Mouse (Mus musculus): ENCODE data around the gene Gm29609. TPM values are rescaled to one million over a fixed set of nuclear protein-coding genes. Genes with fewer than 3 reads are reported as not detected.

The Gm29609 gene
- polyA plus RNA-seq, 1 experiment from 2014 or later: 0.99 TPM

DNA sequence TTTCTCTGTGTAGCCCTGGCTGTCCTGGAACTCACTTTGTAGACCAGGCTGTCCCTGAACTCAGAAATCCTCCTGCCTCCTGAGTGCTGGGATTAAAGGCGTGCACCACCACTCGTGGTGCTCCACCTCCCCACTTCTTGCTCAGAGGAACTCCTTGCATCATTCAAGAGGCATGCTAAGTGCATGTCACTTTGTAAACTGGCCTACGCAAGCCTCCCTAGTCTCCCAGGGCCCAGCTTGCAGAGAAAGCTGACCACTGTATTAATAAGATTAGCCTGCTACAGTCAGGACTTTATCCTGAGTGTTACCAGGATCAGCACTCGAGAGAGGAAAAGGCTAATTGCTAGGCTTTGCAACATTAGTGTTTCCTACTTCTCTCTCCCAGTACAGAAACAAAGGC, 11.1 kb downstream of the Gm29609 start:
- no peak overlapping the region for H3K4me3 ChIP-seq
- H3K9ac ChIP-seq: no peak overlapping the region
- H3K4me1 ChIP-seq: no peaks in the 10 kb centered on the region
- H3K4me2 ChIP-seq (replicated peaks): no peak overlapping the region
- peaks cover 97% of the 10 kb centered on the region for H3K36me3 ChIP-seq
- H3K9me3 ChIP-seq: no peaks in the 10 kb centered on the region
- 92% methylated on average over 4 of the region's 4 CpGs for WGBS
- no peaks in the 10 kb centered on the region for H3K27me3 ChIP-seq
- H3K27ac ChIP-seq: no peak overlapping the region
- ATAC-seq (ENCODE audit: low FRiP score, low read depth): no peak

DNA sequence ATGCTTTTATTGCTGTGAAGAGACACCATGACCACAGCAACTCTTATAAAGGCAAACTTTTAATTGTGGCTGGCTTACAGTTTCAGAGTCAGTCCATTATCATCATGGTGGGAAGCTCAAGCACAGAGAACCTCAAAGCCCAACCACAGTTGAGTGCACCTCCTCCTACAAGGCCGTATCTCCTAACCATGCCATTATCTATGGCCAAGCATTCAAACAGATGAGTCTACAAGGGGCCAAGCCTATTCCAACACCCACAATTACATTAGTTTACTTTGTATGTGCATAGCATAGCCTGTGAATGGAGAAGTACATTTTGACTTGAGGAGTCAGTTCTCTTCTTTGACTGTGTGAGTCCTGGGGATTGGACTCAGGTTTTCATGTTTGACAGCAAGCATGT, 14.8 kb downstream of the Gm29609 start:
- Histone ChIP-seq H3K4me2 (replicated peaks) (no peak overlapping the region), H3K27ac (no peak overlapping the region), H3K27me3 (no peaks in the 10 kb centered on the region), H3K4me1 (no peaks in the 10 kb centered on the region), H3K36me3 (peaks cover 89% of the 10 kb centered on the region), H3K9me3 (no peaks in the 10 kb centered on the region), H3K4me3 (no peak overlapping the region), H3K9ac (no peak overlapping the region)
- no peak for ATAC-seq (ENCODE audit: low FRiP score, low read depth)
- 85% methylated on average over 1 of the region's 1 CpGs for WGBS

DNA sequence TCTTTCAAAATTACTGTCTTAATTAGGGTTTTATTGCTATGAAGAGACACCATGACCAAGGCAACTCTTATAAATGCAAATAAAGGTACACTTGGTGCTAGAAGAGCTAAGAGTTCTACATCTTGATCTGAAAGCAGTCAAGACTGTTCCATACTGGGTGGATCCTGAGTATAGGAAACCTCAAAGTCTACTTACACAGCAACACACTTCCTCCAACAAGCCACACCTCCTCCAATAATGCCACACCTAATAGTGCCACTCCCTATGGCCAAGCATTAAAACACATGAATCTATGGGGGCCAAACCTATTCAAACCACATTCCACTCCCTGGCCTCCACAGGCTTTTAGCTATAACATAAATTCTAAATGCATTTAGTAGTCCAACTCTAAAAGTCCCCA, 17.2 kb downstream of the Gm29609 start:
- Histone ChIP-seq H3K27me3 (no peaks in the 10 kb centered on the region), H3K4me1 (no peaks in the 10 kb centered on the region), H3K36me3 (peaks cover 89% of the 10 kb centered on the region), H3K27ac (no peak overlapping the region), H3K9ac (no peak overlapping the region), H3K9me3 (no peaks in the 10 kb centered on the region), H3K4me3 (no peak overlapping the region), H3K4me2 (replicated peaks) (no peak overlapping the region)
- no peak for ATAC-seq (ENCODE audit: low FRiP score, low read depth)

DNA sequence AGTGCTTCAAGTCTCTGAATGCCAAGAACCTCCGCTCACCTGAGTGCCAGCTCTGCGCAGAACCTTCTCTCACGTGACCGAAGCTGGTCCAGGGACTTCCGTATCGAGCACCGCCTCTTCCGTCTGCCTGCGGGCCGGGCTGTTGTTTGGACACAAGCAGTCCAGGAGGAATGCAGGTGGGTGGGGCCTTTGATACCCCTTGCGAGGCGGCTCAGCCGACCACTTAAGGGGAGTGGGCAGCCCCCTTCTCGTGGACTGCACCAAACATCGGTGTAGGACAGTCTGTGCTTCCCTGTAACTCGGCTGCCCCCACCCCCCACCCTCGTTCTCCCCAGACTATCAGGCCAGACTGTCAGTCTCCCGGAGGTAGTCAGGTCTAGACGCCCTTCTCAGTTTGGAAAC, 25.6 kb downstream of the Gm29609 start, which contains the start of gene Mpv17:
Mpv17 (minus strand) TSS at position 100 of the 402 bp plus-strand sequence.
- Histone ChIP-seq H3K4me2 (replicated peaks) (peak within 1 kb of the TSS; percentile 90), H3K27ac (peak within 1 kb of the TSS; percentile 85), H3K4me3 (peak within 1 kb of the TSS; percentile 62), H3K9me3 (no peaks in the 10 kb centered on the region), H3K36me3 (peaks cover 55% of the 10 kb centered on the region), H3K9ac (peak within 1 kb of the TSS; percentile 75), H3K4me1 (peaks cover 14% of the 10 kb centered on the region), H3K27me3 (no peaks in the 10 kb centered on the region)
- peak; percentile 97 for ATAC-seq (ENCODE audit: low FRiP score, low read depth)
- WGBS: under 1% methylated on average over 19 of the region's 19 CpGs

DNA sequence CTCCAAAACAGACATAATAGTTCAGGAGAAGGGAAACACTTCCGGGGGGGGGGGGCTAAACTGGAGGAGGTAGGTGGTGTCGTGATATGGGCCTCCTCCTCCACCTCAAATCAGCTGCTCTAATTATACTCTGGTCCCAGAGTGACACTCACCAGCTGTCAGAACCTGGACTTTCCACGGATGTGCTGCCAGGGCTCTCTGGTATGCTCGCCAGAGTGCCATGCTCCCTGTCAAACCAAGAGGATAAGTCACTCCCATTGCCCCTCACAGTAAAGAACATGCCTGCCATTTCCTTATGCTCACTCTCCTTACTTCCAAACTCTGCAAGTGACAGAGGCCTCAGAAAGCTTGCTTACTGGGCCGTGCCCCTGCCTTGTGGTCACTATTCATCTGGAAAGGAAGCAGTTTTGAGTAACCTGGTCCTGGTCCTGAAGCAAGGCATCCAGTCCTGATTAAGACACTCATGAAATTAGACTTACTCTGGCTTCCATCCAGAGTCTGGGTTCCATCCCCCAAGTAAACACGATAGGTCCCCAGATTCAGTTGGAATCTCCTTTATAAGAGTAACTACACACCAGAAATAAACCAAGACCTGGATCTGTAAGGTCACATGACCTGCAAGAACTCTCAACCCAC, 26.1 kb downstream of the Gm29609 start:
- H3K27me3 ChIP-seq: no peaks in the 10 kb centered on the region
- peak overlapping the region; percentile 90 for H3K4me2 ChIP-seq (replicated peaks)
- H3K9me3 ChIP-seq: no peaks in the 10 kb centered on the region
- WGBS: 37% methylated on average over 6 of the region's 6 CpGs
- peak; percentile 12; the same call in 1 of the 2 replicates for ATAC-seq (ENCODE audit: low FRiP score, low read depth)
- no peak overlapping the region for H3K27ac ChIP-seq
- peaks cover 14% of the 10 kb centered on the region for H3K4me1 ChIP-seq
- peaks cover 50% of the 10 kb centered on the region for H3K36me3 ChIP-seq
- peak overlapping the region; percentile 70 for H3K9ac ChIP-seq
- peak overlapping the region; percentile 62 for H3K4me3 ChIP-seq

DNA sequence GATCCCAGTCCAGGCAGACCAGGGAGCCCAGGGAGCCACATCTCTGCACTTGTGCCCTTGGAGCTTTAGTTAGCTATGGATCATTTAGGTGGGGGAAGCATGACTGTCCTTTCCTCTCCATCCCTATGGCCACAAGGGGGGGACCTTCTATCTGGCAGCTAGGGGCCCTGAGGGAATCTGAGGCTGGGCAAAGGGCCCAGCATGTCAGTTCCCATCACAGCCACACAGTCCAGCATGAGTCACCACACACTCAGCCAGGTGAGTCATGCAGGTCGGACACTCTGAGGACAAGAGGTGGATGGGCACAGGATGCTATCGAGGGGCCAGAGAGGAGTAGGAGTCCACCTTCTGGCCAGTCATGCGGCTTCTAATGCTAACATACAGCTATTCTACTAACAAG, 28.0 kb downstream of the Gm29609 start:
- Histone ChIP-seq H3K9ac (no peak overlapping the region), H3K9me3 (no peaks in the 10 kb centered on the region), H3K27ac (no peak overlapping the region), H3K27me3 (no peaks in the 10 kb centered on the region), H3K36me3 (peaks cover 46% of the 10 kb centered on the region), H3K4me2 (replicated peaks) (no peak overlapping the region), H3K4me3 (no peak overlapping the region), H3K4me1 (peaks cover 14% of the 10 kb centered on the region)
- 87% methylated on average over 3 of the region's 3 CpGs for WGBS
- no peak for ATAC-seq (ENCODE audit: low FRiP score, low read depth)

DNA sequence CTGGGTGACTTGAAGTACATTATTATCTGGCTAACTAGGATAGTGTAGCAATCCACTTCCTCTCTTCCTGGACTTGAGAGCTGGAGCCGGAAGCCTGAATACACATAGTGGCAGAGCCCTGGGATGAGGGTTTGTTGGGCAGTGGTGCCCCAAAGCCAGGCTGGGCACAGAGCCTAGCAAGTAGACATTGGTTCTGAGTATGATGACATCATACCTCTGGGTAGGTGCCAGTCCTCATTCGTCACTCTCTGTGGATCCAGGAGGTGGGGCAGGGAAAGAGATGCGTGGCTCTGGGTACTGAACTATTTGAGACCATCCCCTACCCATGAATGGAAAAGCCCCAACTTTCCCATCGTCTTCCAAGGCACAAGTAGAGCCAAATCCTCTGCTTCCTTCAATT, 29.9 kb downstream of the Gm29609 start:
- Histone ChIP-seq H3K4me2 (replicated peaks) (no peak overlapping the region), H3K9me3 (no peaks in the 10 kb centered on the region), H3K27me3 (no peaks in the 10 kb centered on the region), H3K4me3 (no peak overlapping the region), H3K36me3 (peaks cover 51% of the 10 kb centered on the region), H3K4me1 (peaks cover 11% of the 10 kb centered on the region), H3K9ac (no peak overlapping the region), H3K27ac (no peak overlapping the region)
- ATAC-seq (ENCODE audit: low FRiP score, low read depth): no peak
- WGBS: 95% methylated on average over 4 of the region's 4 CpGs

DNA sequence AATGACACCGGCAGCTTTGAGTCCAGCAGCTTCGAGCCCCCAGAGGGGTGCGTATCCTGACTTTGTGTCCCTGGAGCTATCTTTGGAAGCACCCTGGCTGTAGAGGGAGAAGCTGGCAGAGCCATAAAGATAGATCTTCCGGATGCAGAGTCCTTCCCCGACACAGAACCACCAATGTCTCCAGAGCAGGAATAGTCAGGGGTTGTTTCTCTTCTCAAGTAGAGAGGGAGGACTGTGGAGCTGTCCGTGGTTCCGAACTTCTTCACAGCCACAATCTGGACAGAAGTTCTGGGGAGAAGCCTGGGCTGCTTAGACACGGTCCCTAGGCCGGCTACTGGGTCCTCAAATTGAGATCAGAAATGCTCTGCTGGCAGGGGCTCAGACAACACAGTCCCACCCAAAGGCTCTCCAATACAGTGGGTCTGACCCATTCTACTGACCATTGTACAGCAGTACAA, 40.7 kb downstream of the Gm29609 start:
- Histone ChIP-seq H3K36me3 (peaks cover 21% of the 10 kb centered on the region), H3K9me3 (no peaks in the 10 kb centered on the region), H3K4me3 (peak overlapping the region; percentile 26; the same call in 1 of the 2 replicates), H3K4me1 (peaks cover 24% of the 10 kb centered on the region), H3K27ac (no peak overlapping the region), H3K27me3 (peaks cover 63% of the 10 kb centered on the region), H3K4me2 (replicated peaks) (peak overlapping the region; percentile 53), H3K9ac (no peak overlapping the region)
- no peak for ATAC-seq (ENCODE audit: low FRiP score, low read depth)
- WGBS: 13% methylated on average over 9 of the region's 9 CpGs

DNA sequence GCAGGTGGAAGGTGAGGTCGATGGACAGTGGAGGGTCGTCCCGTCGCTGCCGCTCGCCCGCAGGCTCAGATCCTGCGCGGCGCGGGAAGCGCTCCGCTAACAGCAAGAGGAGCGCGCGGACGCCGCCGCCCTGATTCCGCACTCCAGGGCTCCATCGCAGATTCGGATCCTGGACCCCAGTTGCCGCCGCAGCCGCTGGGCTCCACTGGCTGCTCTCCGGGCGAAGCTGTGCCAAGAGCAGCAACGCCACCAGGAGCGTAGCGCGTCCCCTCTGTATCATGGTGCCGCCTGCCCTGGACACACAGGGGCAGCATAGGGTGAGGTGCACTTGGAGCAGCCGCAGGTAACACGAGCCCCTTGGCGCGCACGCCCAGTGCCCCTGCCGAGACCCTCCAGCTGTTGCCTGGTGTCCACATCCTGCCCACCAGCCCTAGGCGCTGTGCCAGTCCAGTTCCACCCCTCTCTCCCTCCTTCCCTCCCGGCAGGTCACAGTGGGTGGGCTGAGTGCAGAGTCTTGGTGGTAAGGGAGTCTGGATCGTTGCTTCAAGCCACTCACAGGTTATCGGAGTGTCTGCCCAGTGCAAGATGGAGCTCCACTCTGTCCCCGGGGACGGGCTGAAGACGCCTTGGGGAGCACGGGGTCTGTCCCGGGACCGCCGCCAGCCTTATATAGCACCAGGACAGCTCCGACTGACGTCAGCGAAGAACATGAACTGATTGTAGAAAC, 41.3 kb downstream of the Gm29609 start, which contains the start of gene Ucn:
Ucn (minus strand) TSS at position 589 of the 727 bp plus-strand sequence.
- ATAC-seq (ENCODE audit: low FRiP score, low read depth): no peak
- no peak within 1 kb of the TSS for H3K9ac ChIP-seq
- peaks cover 24% of the 10 kb centered on the region for H3K4me1 ChIP-seq
- H3K36me3 ChIP-seq: peaks cover 17% of the 10 kb centered on the region
- peak within 1 kb of the TSS; percentile 53 for H3K4me2 ChIP-seq (replicated peaks)
- peaks cover 69% of the 10 kb centered on the region for H3K27me3 ChIP-seq
- H3K9me3 ChIP-seq: no peaks in the 10 kb centered on the region
- WGBS: 2% methylated on average over 52 of the region's 52 CpGs
- H3K27ac ChIP-seq: no peak within 1 kb of the TSS
- peak within 1 kb of the TSS; percentile 26 for H3K4me3 ChIP-seq

DNA sequence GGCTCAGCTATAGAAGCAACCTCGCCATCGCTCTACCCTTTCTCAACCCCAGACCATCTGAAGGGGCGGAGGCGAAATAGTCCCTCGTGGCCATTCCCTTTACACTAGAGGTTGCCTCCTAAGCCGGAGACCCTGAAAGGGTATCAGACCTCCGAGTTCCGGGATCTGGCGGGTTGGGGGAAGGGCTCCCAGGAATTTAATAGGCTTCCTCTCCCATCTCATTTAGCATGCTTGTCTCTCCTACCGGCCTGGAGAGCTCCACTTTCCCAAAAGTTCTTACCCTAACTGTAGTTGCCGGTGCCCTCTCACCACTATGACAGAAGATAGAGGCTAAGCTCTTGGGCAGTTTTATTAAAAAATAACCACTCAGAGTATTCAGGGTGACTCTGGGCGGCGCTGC, 42.1 kb downstream of the Gm29609 start:
- H3K9ac ChIP-seq: no peak overlapping the region
- ATAC-seq (ENCODE audit: low FRiP score, low read depth): no peak
- peaks cover 24% of the 10 kb centered on the region for H3K4me1 ChIP-seq
- H3K9me3 ChIP-seq: no peaks in the 10 kb centered on the region
- peaks cover 71% of the 10 kb centered on the region for H3K27me3 ChIP-seq
- no peak overlapping the region for H3K27ac ChIP-seq
- H3K4me3 ChIP-seq: peak overlapping the region; percentile 26
- H3K4me2 ChIP-seq (replicated peaks): peak overlapping the region; percentile 53
- H3K36me3 ChIP-seq: peaks cover 14% of the 10 kb centered on the region
- WGBS: 2% methylated on average over 13 of the region's 13 CpGs

DNA sequence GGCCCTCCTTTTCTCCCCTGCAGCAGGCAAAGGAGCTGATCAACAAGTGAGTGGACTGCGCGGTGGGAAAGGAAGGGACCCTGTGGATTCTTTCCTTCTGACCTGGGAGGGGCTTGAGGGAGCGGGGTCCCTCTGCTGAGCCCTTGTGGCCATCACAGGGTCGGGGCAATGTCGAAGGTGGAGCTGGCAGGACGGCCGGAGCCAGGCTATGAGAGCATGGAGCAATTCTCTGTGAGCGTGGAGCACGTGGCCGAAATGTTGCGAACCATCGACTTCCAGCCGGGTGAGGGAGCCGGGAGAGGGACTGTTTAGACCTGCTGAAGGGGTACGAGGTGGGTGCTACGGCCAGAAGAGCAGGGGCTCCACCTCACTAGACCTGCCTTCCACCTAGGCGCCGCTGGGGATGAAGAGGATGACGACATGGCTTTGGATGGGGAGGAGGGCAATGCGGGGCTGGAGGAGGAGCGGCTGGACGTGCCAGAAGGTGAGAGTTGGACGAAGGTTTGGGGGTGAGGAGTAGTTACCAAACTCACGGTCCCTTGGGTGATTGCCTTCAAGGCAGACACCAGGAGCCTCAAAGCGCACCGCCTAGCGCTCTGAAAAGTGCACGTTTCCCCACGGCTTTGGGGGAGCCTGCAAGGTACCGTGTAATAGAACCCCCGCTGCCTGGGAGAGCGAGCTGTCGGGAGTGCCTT, 42.8 kb downstream of the Gm29609 start:
- Histone ChIP-seq H3K27me3 (peaks cover 77% of the 10 kb centered on the region), H3K9ac (no peak overlapping the region), H3K27ac (no peak overlapping the region), H3K9me3 (no peaks in the 10 kb centered on the region), H3K4me3 (peak overlapping the region; percentile 26; the same call in 1 of the 2 replicates), H3K36me3 (peaks cover 12% of the 10 kb centered on the region), H3K4me2 (replicated peaks) (peak overlapping the region; percentile 53), H3K4me1 (peaks cover 24% of the 10 kb centered on the region)
- under 1% methylated on average over 33 of the region's 33 CpGs for WGBS
- ATAC-seq (ENCODE audit: low FRiP score, low read depth): no peak

DNA sequence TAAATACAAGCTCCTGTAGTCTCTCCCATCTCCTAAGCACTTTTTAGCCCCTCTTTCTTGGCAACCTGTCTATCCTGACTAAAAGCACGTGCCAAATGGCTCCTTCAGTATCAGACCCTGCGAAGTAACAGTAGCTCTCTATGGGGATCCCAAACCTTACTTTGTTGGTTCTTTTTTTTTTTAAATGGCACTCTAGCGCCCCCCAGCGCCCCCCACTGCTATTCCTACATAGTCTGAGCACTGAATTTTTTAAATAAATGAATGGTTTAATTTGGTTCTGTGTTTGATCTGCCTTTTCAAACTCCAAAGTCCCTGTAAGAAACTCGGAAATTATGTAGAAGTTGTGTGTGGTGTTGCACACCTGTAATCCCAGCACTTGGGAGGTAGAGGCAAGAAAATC, 53.7 kb downstream of the Gm29609 start:
- ATAC-seq (ENCODE audit: low FRiP score, low read depth): no peak
- no peaks in the 10 kb centered on the region for H3K36me3 ChIP-seq
- H3K4me1 ChIP-seq: no peaks in the 10 kb centered on the region
- H3K27me3 ChIP-seq: peaks cover 9% of the 10 kb centered on the region
- H3K9me3 ChIP-seq: no peaks in the 10 kb centered on the region
- WGBS: 36% methylated on average over 5 of the region's 5 CpGs
- no peak overlapping the region for H3K9ac ChIP-seq
- H3K4me3 ChIP-seq: no peak overlapping the region
- no peak overlapping the region for H3K4me2 ChIP-seq (replicated peaks)
- no peak overlapping the region for H3K27ac ChIP-seq
